Mouse (Mus musculus): Measurements from ENCODE around the gene Myrfl.

Gene Myrfl

GRCm38 (mm10) chr10:116827306-116827705, 69.4 kb downstream of the Myrfl start:
- DNase-seq (ENCODE audit: low spot score in 2 of 2) = no peak

- DNase-seq (ENCODE audit: low spot score in 2 of 2) = no peak
Observed at GRCm38 (mm10) chr10:116815311-116816060, 81.2 kb downstream of the Myrfl start.

GRCm38 (mm10) chr10:116813150-116813549, 83.6 kb downstream of the Myrfl start:
- DNase-seq (ENCODE audit: low spot score in 2 of 2) = no peak

- DNase-seq (ENCODE audit: low spot score in 2 of 2) = peak in 1 of 2 experiments; percentile 31
Observed at GRCm38 (mm10) chr10:116810738-116811137, 86.0 kb downstream of the Myrfl start.

- DNase-seq (ENCODE audit: low spot score in 2 of 2) = no peak
Observed at GRCm38 (mm10) chr10:116809383-116809782, 87.3 kb downstream of the Myrfl start.

- no peak for DNase-seq (ENCODE audit: low spot score in 2 of 2)
Observed at GRCm38 (mm10) chr10:116808556-116809353, 88.0 kb downstream of the Myrfl start.

GRCm38 (mm10) chr10:116802178-116802794, 94.4 kb downstream of the Myrfl start:
- peak in 1 of 2 experiments; percentile 38 for DNase-seq (ENCODE audit: low spot score in 2 of 2)

- DNase-seq (ENCODE audit: low spot score in 2 of 2) = no peak
Observed at GRCm38 (mm10) chr10:116801281-116801680, 95.4 kb downstream of the Myrfl start.

- no peak for DNase-seq (ENCODE audit: low spot score in 2 of 2)
Observed at GRCm38 (mm10) chr10:116796066-116796465, 100.7 kb downstream of the Myrfl start.

GRCm38 (mm10) chr10:116789096-116789495, 107.6 kb downstream of the Myrfl start:
- peak; percentile 57 to 59 for DNase-seq (ENCODE audit: low spot score in 2 of 2)

- DNase-seq (ENCODE audit: low spot score in 2 of 2) = peak; percentile 32 to 66
Observed at GRCm38 (mm10) chr10:116788431-116788830, 108.3 kb downstream of the Myrfl start.

GRCm38 (mm10) chr10:116784098-116784497, 112.6 kb downstream of the Myrfl start:
- no peak for DNase-seq (ENCODE audit: low spot score in 2 of 2)

- no peak for DNase-seq (ENCODE audit: low spot score in 2 of 2)
Observed at GRCm38 (mm10) chr10:116783020-116783419, 113.7 kb downstream of the Myrfl start.

- no peak for DNase-seq (ENCODE audit: low spot score in 2 of 2)
Observed at GRCm38 (mm10) chr10:116777947-116778346, 118.8 kb downstream of the Myrfl start.

- DNase-seq (ENCODE audit: low spot score in 2 of 2) = no peak
Observed at GRCm38 (mm10) chr10:116776846-116777245, 119.9 kb downstream of the Myrfl start.

- no peak for DNase-seq (ENCODE audit: low spot score in 2 of 2)
Observed at GRCm38 (mm10) chr10:116773846-116774750, 122.6 kb downstream of the Myrfl start.

- DNase-seq (ENCODE audit: low spot score in 2 of 2) = no peak
Observed at GRCm38 (mm10) chr10:116771215-116771935, 125.3 kb downstream of the Myrfl start.

- DNase-seq (ENCODE audit: low spot score in 2 of 2) = no peak
Observed at GRCm38 (mm10) chr10:116768642-116769041, 128.1 kb downstream of the Myrfl start.

GRCm38 (mm10) chr10:116766525-116766924, 130.2 kb downstream of the Myrfl start:
- no peak for DNase-seq (ENCODE audit: low spot score in 2 of 2)

GRCm38 (mm10) chr10:116761476-116762068, 135.1 kb downstream of the Myrfl start:
- no peak for DNase-seq (ENCODE audit: low spot score in 2 of 2)
